Mouse (Mus musculus): ENCODE data around the gene Hist1h4j. TPM values are rescaled to one million over a fixed set of nuclear protein-coding genes. Genes with fewer than 3 reads are reported as not detected.

The Hist1h4j gene
- polyA plus RNA-seq (2014; fragmentation: Illumina TruSeq; extraction: RNeasy Lipid Tissue Mini Kit (QIAGEN cat#74804); ENCODE audit: low read depth, low replicate concordance) = 2.0 TPM

GRCm38 (mm10) chr13:21734906-21735767 lies at the start of gene Hist1h4j:
Gene Hist1h4j, plus strand, starts transcription at chr13:21735064.

DNA sequence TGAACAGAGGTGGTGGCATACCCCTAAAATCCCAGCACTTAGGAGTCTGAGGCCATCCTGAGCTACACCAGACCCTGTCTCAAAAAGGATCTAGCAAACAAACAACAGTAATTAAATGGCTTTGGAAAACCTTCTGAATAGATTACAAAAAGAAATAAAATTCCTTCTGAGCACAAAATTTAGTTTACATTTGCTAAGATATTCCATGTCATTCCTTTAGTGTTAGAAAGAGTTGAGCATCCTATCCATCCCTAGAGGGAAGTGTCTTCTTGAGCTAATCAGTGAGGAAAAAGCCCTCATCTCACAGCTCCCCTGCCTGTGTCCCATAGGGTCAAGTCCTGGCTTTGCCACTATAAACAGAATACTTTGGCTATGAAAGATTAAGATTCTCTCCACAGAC lies 37.1 kb upstream of the Hist1h4j start, which contains the start of gene Olfr1359:
Gene Olfr1359, plus strand, starts transcription at position 301 of the 400 bp plus-strand sequence.

DNA sequence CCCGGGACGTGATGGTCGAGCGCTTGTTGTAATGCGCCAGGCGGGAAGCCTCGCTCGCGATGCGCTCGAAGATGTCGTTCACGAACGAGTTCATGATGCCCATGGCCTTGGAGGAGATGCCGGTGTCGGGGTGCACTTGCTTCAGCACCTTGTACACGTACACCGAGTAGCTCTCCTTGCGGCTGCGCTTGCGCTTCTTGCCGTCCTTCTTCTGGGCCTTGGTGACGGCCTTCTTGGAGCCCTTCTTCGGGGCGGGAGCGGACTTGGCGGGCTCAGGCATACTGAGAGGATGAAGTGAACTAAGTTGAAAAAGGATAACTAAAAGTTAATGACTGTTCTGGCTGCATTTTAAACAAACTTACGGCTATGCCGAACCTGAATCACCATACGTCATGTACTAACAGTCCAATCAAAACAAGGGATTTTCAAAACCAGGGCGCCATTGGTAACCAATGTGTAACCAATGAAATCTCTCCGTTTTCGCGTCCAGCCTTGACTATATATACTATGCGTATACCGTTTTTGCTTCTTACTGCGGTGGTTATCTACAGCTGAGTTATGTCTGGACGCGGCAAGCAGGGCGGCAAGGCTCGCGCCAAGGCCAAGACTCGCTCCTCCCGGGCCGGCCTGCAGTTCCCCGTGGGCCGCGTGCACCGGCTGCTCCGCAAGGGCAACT lies 18.9 kb upstream of the Hist1h4j start, which contains the start of the genes Hist1h2bl and Hist1h2ai:
Gene Hist1h2bl, minus strand, starts transcription at position 280 of the 676 bp plus-strand sequence.
Gene Hist1h2ai, plus strand, starts transcription at position 559 of the 676 bp plus-strand sequence.

GRCm38 (mm10) chr13:21717397-21718357 lies 17.2 kb upstream of the Hist1h4j start, which contains the start of gene Hist1h3h:
Gene Hist1h3h, plus strand, starts transcription at chr13:21717659.

DNA sequence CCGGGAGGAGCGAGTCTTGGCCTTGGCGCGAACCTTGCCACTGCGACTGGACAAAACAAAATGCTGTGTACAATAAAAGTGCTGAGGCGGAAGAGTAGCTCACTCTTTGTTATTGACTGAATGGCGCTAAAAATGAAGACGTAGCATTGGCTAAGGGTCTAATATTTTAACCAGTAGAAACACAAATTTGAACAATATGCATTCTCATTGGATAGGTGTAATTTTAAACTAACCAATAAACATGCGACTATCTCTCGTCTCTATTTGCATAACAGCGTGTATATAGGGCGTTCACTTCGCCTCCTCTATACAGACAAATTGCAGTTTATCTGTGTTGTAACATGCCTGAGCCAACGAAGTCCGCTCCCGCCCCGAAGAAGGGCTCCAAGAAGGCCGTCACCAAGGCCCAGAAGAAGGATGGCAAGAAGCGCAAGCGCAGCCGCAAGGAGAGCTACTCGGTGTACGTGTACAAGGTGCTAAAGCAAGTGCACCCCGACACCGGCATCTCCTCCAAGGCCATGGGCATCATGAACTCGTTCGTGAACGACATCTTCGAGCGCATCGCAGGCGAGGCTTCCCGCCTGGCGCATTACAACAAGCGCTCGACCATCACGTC lies 13.0 kb upstream of the Hist1h4j start, which contains the start of gene Hist1h2bm:
Gene Hist1h2bm, plus strand, starts transcription at position 288 of the 616 bp plus-strand sequence.

GRCm38 (mm10) chr13:21750159-21751017 lies 15.5 kb downstream of the Hist1h4j start, which contains the start of gene Hist1h4k:
Gene Hist1h4k, minus strand, starts transcription at chr13:21750505.

DNA sequence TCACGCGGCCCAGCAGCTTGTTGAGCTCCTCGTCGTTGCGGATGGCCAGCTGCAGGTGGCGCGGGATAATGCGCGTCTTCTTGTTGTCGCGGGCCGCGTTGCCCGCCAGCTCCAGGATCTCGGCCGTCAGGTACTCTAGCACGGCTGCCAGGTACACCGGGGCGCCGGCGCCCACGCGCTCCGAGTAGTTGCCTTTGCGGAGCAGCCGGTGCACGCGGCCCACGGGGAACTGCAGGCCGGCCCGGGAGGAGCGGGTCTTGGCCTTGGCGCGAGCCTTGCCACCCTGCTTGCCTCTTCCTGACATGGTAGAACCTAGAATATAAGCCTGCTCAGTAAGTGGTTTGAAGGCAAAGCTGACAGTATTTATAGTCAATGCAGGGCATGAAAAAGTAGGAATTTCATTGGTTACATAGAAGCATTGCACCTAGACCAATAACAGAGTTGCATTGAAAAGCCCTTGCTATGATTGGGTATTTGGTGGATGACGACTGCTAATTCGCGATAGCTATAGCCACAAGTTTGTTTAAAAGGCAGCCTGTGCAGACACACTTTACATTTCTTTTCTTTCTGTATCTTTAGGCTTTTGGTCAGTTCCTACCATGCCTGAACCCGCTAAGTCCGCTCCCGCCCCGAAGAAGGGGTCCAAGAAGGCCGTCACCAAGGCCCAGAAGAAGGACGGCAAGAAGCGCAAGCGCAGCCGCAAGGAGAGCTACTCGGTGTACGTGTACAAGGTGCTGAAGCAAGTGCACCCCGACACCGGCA lies 18.8 kb downstream of the Hist1h4j start, which contains the start of the genes Hist1h2ak and Hist1h2bn:
Gene Hist1h2ak, minus strand, starts transcription at position 304 of the 762 bp plus-strand sequence.
Gene Hist1h2bn, plus strand, starts transcription at position 600 of the 762 bp plus-strand sequence.

DNA sequence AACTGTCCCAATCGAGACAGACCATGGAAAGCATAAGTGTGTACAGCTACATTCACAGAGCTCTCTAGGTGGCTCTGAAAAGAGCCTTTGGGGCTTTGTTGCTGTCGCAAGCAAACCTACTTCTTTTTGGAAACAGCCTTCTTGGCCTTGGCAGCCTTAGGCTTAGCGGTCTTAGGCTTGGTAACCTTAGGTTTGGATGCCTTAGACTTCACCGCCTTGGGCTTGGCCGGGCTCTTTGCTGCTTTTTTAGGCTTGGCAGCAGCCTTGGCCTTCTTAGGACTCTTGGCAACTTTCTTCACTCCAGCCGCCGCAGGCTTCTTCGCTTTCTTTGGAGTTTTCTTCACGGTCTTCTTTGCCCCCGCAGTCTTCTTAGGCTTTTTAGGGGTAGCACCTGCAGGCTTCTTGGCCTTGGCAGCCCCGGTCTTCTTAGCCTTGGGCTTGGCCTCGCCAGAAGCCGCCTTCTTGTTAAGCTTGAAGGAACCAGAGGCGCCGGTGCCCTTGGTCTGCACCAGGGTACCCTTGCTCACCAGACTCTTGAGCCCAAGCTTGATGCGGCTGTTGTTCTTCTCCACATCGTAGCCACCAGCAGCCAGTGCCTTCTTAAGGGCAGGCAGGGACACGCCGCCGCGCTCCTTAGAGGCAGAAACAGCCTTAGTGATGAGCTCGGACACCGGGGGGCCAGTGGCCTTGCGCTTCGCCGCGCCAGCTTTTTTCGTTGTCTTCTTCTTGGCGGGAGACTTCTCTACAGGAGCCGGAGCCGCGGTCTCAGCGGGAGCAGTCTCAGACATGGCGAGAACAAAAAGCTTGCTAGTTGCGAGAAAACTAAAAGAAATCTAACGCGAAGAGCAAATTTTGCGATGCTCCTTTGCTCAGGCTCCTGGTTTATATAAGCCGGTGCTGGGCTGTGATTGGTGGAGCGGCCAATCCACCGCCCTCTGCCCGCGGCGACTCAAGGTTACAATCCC lies 45.2 kb downstream of the Hist1h4j start, which contains the start of gene Hist1h1b:
Gene Hist1h1b, minus strand, starts transcription at position 859 of the 965 bp plus-strand sequence.

DNA sequence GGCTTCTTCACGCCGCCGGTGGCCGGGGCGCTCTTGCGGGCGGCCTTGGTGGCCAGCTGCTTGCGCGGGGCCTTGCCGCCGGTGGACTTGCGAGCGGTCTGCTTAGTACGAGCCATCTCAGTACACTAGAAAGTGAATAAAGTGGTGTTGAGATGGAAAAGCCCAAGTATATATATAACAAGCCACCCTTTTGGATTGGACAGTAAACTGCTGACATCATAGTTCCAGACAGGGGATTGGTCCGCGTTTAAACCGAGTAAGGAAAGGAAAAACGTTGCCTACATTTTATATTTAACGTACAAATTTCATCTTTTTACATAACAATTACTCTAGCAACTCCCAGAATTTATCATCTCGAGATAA lies 48.4 kb downstream of the Hist1h4j start, which contains the start of gene Hist1h3i:
Gene Hist1h3i, minus strand, starts transcription at position 116 of the 363 bp plus-strand sequence.

Other genes with a start within 250 kb of the Hist1h4j start
- 4.2 TPM for gene AK157302, start 239.8 kb upstream of the Hist1h4j start, polyA plus RNA-seq (2014; fragmentation: Illumina TruSeq; extraction: RNeasy Lipid Tissue Mini Kit (QIAGEN cat#74804); ENCODE audit: low read depth, low replicate concordance)
- gene Gm11273, start 233.6 kb upstream of the Hist1h4j start, polyA plus RNA-seq (2014; fragmentation: Illumina TruSeq; extraction: RNeasy Lipid Tissue Mini Kit (QIAGEN cat#74804); ENCODE audit: low read depth, low replicate concordance) = not detected
- gene Zkscan8, start 203.9 kb upstream of the Hist1h4j start, polyA plus RNA-seq (2014; fragmentation: Illumina TruSeq; extraction: RNeasy Lipid Tissue Mini Kit (QIAGEN cat#74804); ENCODE audit: low read depth, low replicate concordance) = 26.7 TPM
- gene Olfr1366, start 192.3 kb upstream of the Hist1h4j start, polyA plus RNA-seq (2014; fragmentation: Illumina TruSeq; extraction: RNeasy Lipid Tissue Mini Kit (QIAGEN cat#74804); ENCODE audit: low read depth, low replicate concordance) = not detected
- gene Olfr1535, start 175.2 kb upstream of the Hist1h4j start, polyA plus RNA-seq (2014; fragmentation: Illumina TruSeq; extraction: RNeasy Lipid Tissue Mini Kit (QIAGEN cat#74804); ENCODE audit: low read depth, low replicate concordance) = not detected
- gene Olfr1364, start 153.3 kb upstream of the Hist1h4j start, polyA plus RNA-seq (2014; fragmentation: Illumina TruSeq; extraction: RNeasy Lipid Tissue Mini Kit (QIAGEN cat#74804); ENCODE audit: low read depth, low replicate concordance) = not detected
- not detected for gene Olfr1362, start 121.0 kb upstream of the Hist1h4j start, polyA plus RNA-seq (2014; fragmentation: Illumina TruSeq; extraction: RNeasy Lipid Tissue Mini Kit (QIAGEN cat#74804); ENCODE audit: low read depth, low replicate concordance)
- gene Olfr11, start 92.5 kb upstream of the Hist1h4j start, polyA plus RNA-seq (2014; fragmentation: Illumina TruSeq; extraction: RNeasy Lipid Tissue Mini Kit (QIAGEN cat#74804); ENCODE audit: low read depth, low replicate concordance) = not detected
- gene Olfr1361, start 71.7 kb upstream of the Hist1h4j start, polyA plus RNA-seq (2014; fragmentation: Illumina TruSeq; extraction: RNeasy Lipid Tissue Mini Kit (QIAGEN cat#74804); ENCODE audit: low read depth, low replicate concordance) = not detected
- not detected for gene Olfr1360, start 57.7 kb upstream of the Hist1h4j start, polyA plus RNA-seq (2014; fragmentation: Illumina TruSeq; extraction: RNeasy Lipid Tissue Mini Kit (QIAGEN cat#74804); ENCODE audit: low read depth, low replicate concordance)
- gene Olfr1359, start 37.0 kb upstream of the Hist1h4j start, polyA plus RNA-seq (2014; fragmentation: Illumina TruSeq; extraction: RNeasy Lipid Tissue Mini Kit (QIAGEN cat#74804); ENCODE audit: low read depth, low replicate concordance) = not detected
- gene Hist1h2bl, start 18.9 kb upstream of the Hist1h4j start, polyA plus RNA-seq (2014; fragmentation: Illumina TruSeq; extraction: RNeasy Lipid Tissue Mini Kit (QIAGEN cat#74804); ENCODE audit: low read depth, low replicate concordance) = not detected
- gene Hist1h2ai, start 18.6 kb upstream of the Hist1h4j start, polyA plus RNA-seq (2014; fragmentation: Illumina TruSeq; extraction: RNeasy Lipid Tissue Mini Kit (QIAGEN cat#74804); ENCODE audit: low read depth, low replicate concordance) = not detected
- gene Hist1h3h, start 17.4 kb upstream of the Hist1h4j start, polyA plus RNA-seq (2014; fragmentation: Illumina TruSeq; extraction: RNeasy Lipid Tissue Mini Kit (QIAGEN cat#74804); ENCODE audit: low read depth, low replicate concordance) = not detected
- gene Hist1h2bm, start 13.0 kb upstream of the Hist1h4j start, polyA plus RNA-seq (2014; fragmentation: Illumina TruSeq; extraction: RNeasy Lipid Tissue Mini Kit (QIAGEN cat#74804); ENCODE audit: low read depth, low replicate concordance) = not detected
- not detected for gene Hist1h4k, start 15.4 kb downstream of the Hist1h4j start, polyA plus RNA-seq (2014; fragmentation: Illumina TruSeq; extraction: RNeasy Lipid Tissue Mini Kit (QIAGEN cat#74804); ENCODE audit: low read depth, low replicate concordance)
- not detected for gene Hist1h2ak, start 18.8 kb downstream of the Hist1h4j start, polyA plus RNA-seq (2014; fragmentation: Illumina TruSeq; extraction: RNeasy Lipid Tissue Mini Kit (QIAGEN cat#74804); ENCODE audit: low read depth, low replicate concordance)
- not detected for gene Hist1h2bn, start 19.1 kb downstream of the Hist1h4j start, polyA plus RNA-seq (2014; fragmentation: Illumina TruSeq; extraction: RNeasy Lipid Tissue Mini Kit (QIAGEN cat#74804); ENCODE audit: low read depth, low replicate concordance)
- gene Hist1h1b, start 45.6 kb downstream of the Hist1h4j start, polyA plus RNA-seq (2014; fragmentation: Illumina TruSeq; extraction: RNeasy Lipid Tissue Mini Kit (QIAGEN cat#74804); ENCODE audit: low read depth, low replicate concordance) = not detected
- not detected for gene Hist1h3i, start 48.3 kb downstream of the Hist1h4j start, polyA plus RNA-seq (2014; fragmentation: Illumina TruSeq; extraction: RNeasy Lipid Tissue Mini Kit (QIAGEN cat#74804); ENCODE audit: low read depth, low replicate concordance)
- not detected for gene Hist1h2an, start 52.2 kb downstream of the Hist1h4j start, polyA plus RNA-seq (2014; fragmentation: Illumina TruSeq; extraction: RNeasy Lipid Tissue Mini Kit (QIAGEN cat#74804); ENCODE audit: low read depth, low replicate concordance)
- gene Hist1h2bp, start 52.4 kb downstream of the Hist1h4j start, polyA plus RNA-seq (2014; fragmentation: Illumina TruSeq; extraction: RNeasy Lipid Tissue Mini Kit (QIAGEN cat#74804); ENCODE audit: low read depth, low replicate concordance) = not detected
- gene Hist1h2bq, start 75.1 kb downstream of the Hist1h4j start, polyA plus RNA-seq (2014; fragmentation: Illumina TruSeq; extraction: RNeasy Lipid Tissue Mini Kit (QIAGEN cat#74804); ENCODE audit: low read depth, low replicate concordance) = not detected
- not detected for gene Hist1h2ao, start 75.4 kb downstream of the Hist1h4j start, polyA plus RNA-seq (2014; fragmentation: Illumina TruSeq; extraction: RNeasy Lipid Tissue Mini Kit (QIAGEN cat#74804); ENCODE audit: low read depth, low replicate concordance)
- not detected for gene Hist1h4m, start 76.7 kb downstream of the Hist1h4j start, polyA plus RNA-seq (2014; fragmentation: Illumina TruSeq; extraction: RNeasy Lipid Tissue Mini Kit (QIAGEN cat#74804); ENCODE audit: low read depth, low replicate concordance)
- not detected for gene Hist1h4n, start 97.1 kb downstream of the Hist1h4j start, polyA plus RNA-seq (2014; fragmentation: Illumina TruSeq; extraction: RNeasy Lipid Tissue Mini Kit (QIAGEN cat#74804); ENCODE audit: low read depth, low replicate concordance)
- gene Hist1h2ap, start 98.4 kb downstream of the Hist1h4j start, polyA plus RNA-seq (2014; fragmentation: Illumina TruSeq; extraction: RNeasy Lipid Tissue Mini Kit (QIAGEN cat#74804); ENCODE audit: low read depth, low replicate concordance) = not detected
- gene Hist1h2br, start 98.7 kb downstream of the Hist1h4j start, polyA plus RNA-seq (2014; fragmentation: Illumina TruSeq; extraction: RNeasy Lipid Tissue Mini Kit (QIAGEN cat#74804); ENCODE audit: low read depth, low replicate concordance) = 0.57 TPM
- gene Zfp184, start 210.0 kb downstream of the Hist1h4j start, polyA plus RNA-seq (2014; fragmentation: Illumina TruSeq; extraction: RNeasy Lipid Tissue Mini Kit (QIAGEN cat#74804); ENCODE audit: low read depth, low replicate concordance) = 2.7 TPM
- gene Pom121l2, start 246.1 kb downstream of the Hist1h4j start, polyA plus RNA-seq (2014; fragmentation: Illumina TruSeq; extraction: RNeasy Lipid Tissue Mini Kit (QIAGEN cat#74804); ENCODE audit: low read depth, low replicate concordance) = not detected

Measured in kidney, adult 10 weeks (tissue).